Mouse (Mus musculus): Measurements from ENCODE around the gene Ano1.
A peak's percentile ranks its signal among the peaks of the same experiment; 100 is the strongest.

The Ano1 gene

GRCm38 (mm10) chr7:144582284-144582980 lies 169.3 kb downstream of the Ano1 start, which contains the start of gene Fadd:
Fadd (minus strand) TSS chr7:144582463.
- peak; percentile 85 for DNase-seq (ENCODE audit: low spot score)

GRCm38 (mm10) chr7:144581559-144582283 lies 170.1 kb downstream of the Ano1 start:
- DNase-seq (ENCODE audit: low spot score) = peak; percentile 39

GRCm38 (mm10) chr7:144577876-144578275 lies 173.9 kb downstream of the Ano1 start:
- DNase-seq (ENCODE audit: low spot score) = no peak

GRCm38 (mm10) chr7:144572234-144572633 lies 179.5 kb downstream of the Ano1 start:
- no peak for DNase-seq (ENCODE audit: low spot score)

GRCm38 (mm10) chr7:144571598-144571997 lies 180.2 kb downstream of the Ano1 start:
- no peak for DNase-seq (ENCODE audit: low spot score)

GRCm38 (mm10) chr7:144569428-144569827 lies 182.3 kb downstream of the Ano1 start:
- DNase-seq (ENCODE audit: low spot score) = no peak

GRCm38 (mm10) chr7:144568091-144568490 lies 183.7 kb downstream of the Ano1 start:
- DNase-seq (ENCODE audit: low spot score) = no peak

GRCm38 (mm10) chr7:144566921-144567682 lies 184.7 kb downstream of the Ano1 start:
- no peak for DNase-seq (ENCODE audit: low spot score)

- no peak for DNase-seq (ENCODE audit: low spot score)
Measured at GRCm38 (mm10) chr7:144563456-144564155, 188.2 kb downstream of the Ano1 start.

GRCm38 (mm10) chr7:144562016-144562415 lies 189.8 kb downstream of the Ano1 start:
- no peak for DNase-seq (ENCODE audit: low spot score)

- DNase-seq (ENCODE audit: low spot score) = no peak
Measured at GRCm38 (mm10) chr7:144560594-144560993, 191.2 kb downstream of the Ano1 start.

- DNase-seq (ENCODE audit: low spot score) = no peak
Measured at GRCm38 (mm10) chr7:144558552-144558951, 193.2 kb downstream of the Ano1 start.

GRCm38 (mm10) chr7:144554123-144554472 lies 197.7 kb downstream of the Ano1 start:
- DNase-seq (ENCODE audit: low spot score) = no peak

- DNase-seq (ENCODE audit: low spot score) = peak; percentile 93
Measured at GRCm38 (mm10) chr7:144553237-144554122, 198.3 kb downstream of the Ano1 start, which contains the start of gene Ppfia1. Ppfia1 (minus strand) TSS chr7:144553729.

- no peak for DNase-seq (ENCODE audit: low spot score)
Measured at GRCm38 (mm10) chr7:144552274-144552673, 199.5 kb downstream of the Ano1 start.

- no peak for DNase-seq (ENCODE audit: low spot score)
Measured at GRCm38 (mm10) chr7:144550811-144551210, 201.0 kb downstream of the Ano1 start.

- DNase-seq (ENCODE audit: low spot score) = no peak
Measured at GRCm38 (mm10) chr7:144549904-144550566, 201.7 kb downstream of the Ano1 start.

- no peak for DNase-seq (ENCODE audit: low spot score)
Measured at GRCm38 (mm10) chr7:144545231-144545630, 206.5 kb downstream of the Ano1 start.

- no peak for DNase-seq (ENCODE audit: low spot score)
Measured at GRCm38 (mm10) chr7:144541351-144541750, 210.4 kb downstream of the Ano1 start.

GRCm38 (mm10) chr7:144539146-144539545 lies 212.6 kb downstream of the Ano1 start:
- DNase-seq (ENCODE audit: low spot score) = no peak

Data from urinary bladder, postnatal 10 days (tissue).